In genomic region chr13:104178650-104179121, GRCm38 (mm10) we compare ENCODE assay signal across 8 mouse cellular contexts. TPM values are rescaled to one million over a fixed set of nuclear protein-coding genes. Genes with fewer than 3 reads are reported as not detected.
DNase-seq lines count a peak whose midpoint lies in the region; ATAC-seq lines count a peak whose summit lies in the region.

TSS of gene Trim23 (plus strand) at chr13:104178797.

- ATAC-seq in megakaryocyte progenitor cell, adult 5-6 weeks (replicated peaks; ENCODE audit: poor library complexity): peak; percentile 87

- peak; percentile 99 for DNase-seq in adipocyte (ENCODE audit: low spot score)
- peak; percentile 100 for DNase-seq in embryo, embryonic 10 days (ENCODE audit: low spot score)
- DNase-seq in gastrocnemius, postnatal 10 days: peak; percentile 98
- DNase-seq in induced T-regulatory cell, adult 2 months (ENCODE audit: low read depth): peak; percentile 100
- peak; percentile 96 to 97 for DNase-seq in left cerebral cortex, adult 9 months (ENCODE audit: low spot score in 2 of 2)
- DNase-seq in right cerebral cortex, postnatal 14 days: peak; percentile 99
- peak; percentile 89 to 97 for DNase-seq in urinary bladder, postnatal 36 days (ENCODE audit: low spot score in 2 of 2)

RNA-seq across cellular contexts. Expression of gene Trim23, which starts in this region (rescaled TPM):
- 10 to 100 TPM; 17.6 to 19.0 TPM for total RNA-seq in gastrocnemius, postnatal 10 days (2021)
- total RNA-seq in megakaryocyte progenitor cell, adult 5-6 weeks (2015): 12.8 and 12.9 TPM in 2 replicates
- total RNA-seq in megakaryocyte progenitor cell, adult 5-6 weeks (2017): 20.8 and 22.2 TPM in 2 replicates

Comparison
In these comparisons a context has a peak if more than half of its experiments do, and no peak if none do; other contexts are left out.
1. Peak in every context shown above with its lines: DNase-seq and ATAC-seq.